Mouse (Mus musculus) liver, adult 2 months (tissue): ENCODE results near the gene Armc7.
"Not testable (repeated sequence)": the region's sequence is repeated elsewhere in the genome, so short reads cannot be mapped to it uniquely, and the experiment has no call there.

Experiments used
- CTCF ChIP-seq: fragments of 200-500 bp; IDR thresholded peaks from 2 replicates; pipeline ENCODE4 v1.5.1; 2011; ENCODE audit warnings: low read depth, low read length, control low read depth
- POLR2A ChIP-seq: fragments of 200-500 bp; IDR thresholded peaks from 2 replicates; pipeline ENCODE4 v1.6.1; 2011; ENCODE audit warnings: low read length, control low read depth; ENCODE audit not compliant: insufficient read depth; ENCODE audit errors: extremely low read depth

- TF ChIP-seq CTCF, POLR2A: not testable (repeated sequence)
Observed at GRCm38 (mm10) chr11:115526446-115526845, 51.0 kb downstream of the Armc7 start.
